Mouse (Mus musculus) embryonic fibroblast, embryonic 13.5 days (primary cell): ENCODE results near the gene Apba3. TPM values are rescaled to one million over a fixed set of nuclear protein-coding genes. Genes with fewer than 3 reads are reported as not detected.
"Not testable (repeated sequence)": the region's sequence is repeated elsewhere in the genome, so short reads cannot be mapped to it uniquely, and the experiment has no call there.

Source experiments
- H3K27ac ChIP-seq: 2 replicates; pipeline ENCODE4 v1.5.1; 2012; ENCODE audit warnings: low read length, control low read depth, inconsistent platforms; ENCODE audit not compliant: insufficient read depth
- H3K4me1 ChIP-seq: 2 replicates; pipeline ENCODE4 v1.6.1; 2011; ENCODE audit warnings: low read length; ENCODE audit not compliant: control insufficient read depth, insufficient read depth
- H3K4me3 ChIP-seq: 2 replicates; pipeline ENCODE4 v1.5.1; 2011; ENCODE audit warnings: mild to moderate bottlenecking, control low read depth, low read length; ENCODE audit not compliant: insufficient read depth
- CTCF ChIP-seq: IDR thresholded peaks from 2 replicates; pipeline ENCODE4 v1.5.1; 2011; ENCODE audit warnings: mild to moderate bottlenecking, control low read depth, low read length, moderate library complexity, borderline replicate concordance; ENCODE audit not compliant: insufficient read depth
- POLR2A ChIP-seq: IDR thresholded peaks from 2 replicates; pipeline ENCODE4 v1.6.1; 2011; ENCODE audit warnings: low read depth, mild to moderate bottlenecking, control low read depth, low read length, moderate library complexity
- polyA plus RNA-seq: library from polyadenylated mRNA; stranded (reverse); fragments of >200 nt; gene quantifications from 2 replicates; pipeline ENCODE4 v1.2.4, GENCODE M21; 2011; ENCODE audit warnings: low read depth; ENCODE audit not compliant: missing spikeins, insufficient read length

The Apba3 gene
- polyA plus RNA-seq: 43.2 and 44.8 TPM in 2 replicates

GRCm38 (mm10) chr10:81266211-81267105 lies at the start of gene Apba3, which contains the start of gene Mrpl54:
TSS of gene Apba3 (plus strand) at chr10:81266960.
TSS of gene Mrpl54 (minus strand) at chr10:81266934.
- peak within 1 kb of the TSS; percentile 90 for H3K27ac ChIP-seq
- H3K4me1 ChIP-seq: no peaks in the 10 kb centered on the region
- TF ChIP-seq CTCF (no peak), POLR2A (peak; percentile 87)
- H3K4me3 ChIP-seq: peak within 1 kb of the TSS; percentile 69

- H3K27ac ChIP-seq, H3K4me1 ChIP-seq, H3K4me3 ChIP-seq: not testable (repeated sequence)
- TF ChIP-seq CTCF: peak; percentile 69; the same call in 1 of the 2 replicates
These were observed 49.5 kb upstream of the Apba3 start for GRCm38 (mm10) chr10:81217267-81217666.

GRCm38 (mm10) chr10:81217964-81218363 lies 48.8 kb upstream of the Apba3 start:
- Histone ChIP-seq H3K27ac (no peak overlapping the region), H3K4me1 (no peaks in the 10 kb centered on the region), H3K4me3 (no peak overlapping the region)
- TF ChIP-seq POLR2A (no peak), CTCF (peak; percentile 80)

- TF ChIP-seq CTCF (no peak), POLR2A (no peak)
- no peak overlapping the region for H3K27ac ChIP-seq
- H3K4me1 ChIP-seq: no peaks in the 10 kb centered on the region
These were observed 45.3 kb upstream of the Apba3 start for GRCm38 (mm10) chr10:81221402-81222015.

GRCm38 (mm10) chr10:81223731-81224130 lies 43.0 kb upstream of the Apba3 start:
- H3K4me1 ChIP-seq, H3K27ac ChIP-seq, H3K4me3 ChIP-seq: not testable (repeated sequence)

More at GRCm38 (mm10) chr10:81221402-81222015, 45.3 kb upstream of the Apba3 start:
- H3K4me3 ChIP-seq: no peak overlapping the region

- H3K4me3 ChIP-seq: 0 out of 2 replicates have a peak overlapping the region, but pooled peaks have one; percentile 10
- H3K27ac ChIP-seq: no peak overlapping the region
- no peak for TF ChIP-seq POLR2A
- no peak for TF ChIP-seq CTCF
- no peaks in the 10 kb centered on the region for H3K4me1 ChIP-seq
These were observed 36.9 kb upstream of the Apba3 start for GRCm38 (mm10) chr10:81229735-81230437.

- TF ChIP-seq POLR2A (no peak), CTCF (peak; percentile 52; the same call in 1 of the 2 replicates)
- H3K4me3 ChIP-seq: peak within 1 kb of the TSS; percentile 10; the same call in 1 of the 2 replicates
- no peak within 1 kb of the TSS for H3K27ac ChIP-seq
- H3K4me1 ChIP-seq: no peaks in the 10 kb centered on the region
These were observed 36.1 kb upstream of the Apba3 start, which contains the start of gene Atcay for GRCm38 (mm10) chr10:81230438-81231332. TSS of gene Atcay (minus strand) at chr10:81230833.

- no peak for TF ChIP-seq CTCF
- TF ChIP-seq POLR2A: no peak
- Histone ChIP-seq H3K4me3 (no peak overlapping the region), H3K27ac (no peak overlapping the region), H3K4me1 (no peaks in the 10 kb centered on the region)
These were observed 35.3 kb upstream of the Apba3 start for GRCm38 (mm10) chr10:81231436-81231835.
